Mouse (Mus musculus): ENCODE results near the gene 1810009A15Rik.

The 1810009A15Rik gene

GRCm38 (mm10) chr19:8872266-8872840 is 16.3 kb upstream of the 1810009A15Rik start:
- in situ Hi-C loops (cut with MboI, MseI) = loop anchor here (5.0 to 25.0 kb wide), 3 partner anchors 35 to 590 kb away; partner anchors contain the start of genes Bscl2 and Gng3

- in situ Hi-C loops (cut with MboI, MseI) = no loop called here
Measured at GRCm38 (mm10) chr19:8875031-8875430, 13.6 kb upstream of the 1810009A15Rik start.

GRCm38 (mm10) chr19:8880311-8881033 is 8.2 kb upstream of the 1810009A15Rik start, which contains the start of gene Uqcc3:
Gene Uqcc3, minus strand, starts transcription at chr19:8880923.
- in situ Hi-C loops (cut with MboI, MseI) = no loop called here

- in situ Hi-C loops (cut with MboI, MseI) = no loop called here
Measured at GRCm38 (mm10) chr19:8881034-8881392, 7.6 kb upstream of the 1810009A15Rik start.

GRCm38 (mm10) chr19:8883616-8884015 is 5.0 kb upstream of the 1810009A15Rik start, which contains the start of the genes Lbhd1 and Gm49403:
Gene Lbhd1, plus strand, starts transcription at chr19:8883732.
Gene Gm49403, plus strand, starts transcription at chr19:8883930.
- in situ Hi-C loops (cut with MboI, MseI) = no loop called here

- in situ Hi-C loops (cut with MboI, MseI) = no loop called here
Measured at GRCm38 (mm10) chr19:8886916-8887584, 1.6 kb upstream of the 1810009A15Rik start.

- in situ Hi-C loops (cut with MboI, MseI) = no loop called here
Measured at GRCm38 (mm10) chr19:8887585-8888463, 829 bp upstream of the 1810009A15Rik start.

GRCm38 (mm10) chr19:8892829-8893766 is 4.4 kb downstream of the 1810009A15Rik start, which contains the start of gene Ints5:
Gene Ints5, plus strand, starts transcription at chr19:8893005.
- in situ Hi-C loops (cut with MboI, MseI) = loop anchor here (5.0 kb wide), 1 partner anchor 54 kb away; no protein-coding TSS in a partner anchor

GRCm38 (mm10) chr19:8895397-8895960 is 6.8 kb downstream of the 1810009A15Rik start:
- in situ Hi-C loops (cut with MboI, MseI) = loop anchor here (5.0 kb wide), 2 partner anchors 78 to 168 kb away; partner anchors contain the start of gene Ttc9c

- in situ Hi-C loops (cut with MboI, MseI) = loop anchor here (5.0 kb wide), 2 partner anchors 79 to 169 kb away; partner anchors contain the start of gene Ttc9c
Measured at GRCm38 (mm10) chr19:8896231-8896630, 7.6 kb downstream of the 1810009A15Rik start.

GRCm38 (mm10) chr19:8897211-8897864 is 8.7 kb downstream of the 1810009A15Rik start:
- in situ Hi-C loops (cut with MboI, MseI) = loop anchor here (5.0 kb wide), 2 partner anchors 80 to 170 kb away; partner anchors contain the start of gene Ttc9c

GRCm38 (mm10) chr19:8897865-8898495 is 9.3 kb downstream of the 1810009A15Rik start, which contains the start of gene Ganab:
Gene Ganab, plus strand, starts transcription at chr19:8898071.
- in situ Hi-C loops (cut with MboI, MseI) = loop anchor here (5.0 kb wide), 2 partner anchors 81 to 171 kb away; partner anchors contain the start of gene Ttc9c

GRCm38 (mm10) chr19:8898576-8898975 is 9.9 kb downstream of the 1810009A15Rik start:
- in situ Hi-C loops (cut with MboI, MseI) = loop anchor here (5.0 kb wide), 2 partner anchors 81 to 171 kb away; partner anchors contain the start of gene Ttc9c

- in situ Hi-C loops (cut with MboI, MseI) = loop anchor here (5.0 kb wide), 2 partner anchors 82 to 172 kb away; partner anchors contain the start of gene Ttc9c
Measured at GRCm38 (mm10) chr19:8899079-8899478, 10.4 kb downstream of the 1810009A15Rik start.

GRCm38 (mm10) chr19:8903412-8903811 is 14.8 kb downstream of the 1810009A15Rik start:
- in situ Hi-C loops (cut with MboI, MseI) = loop anchor here (10.0 kb wide), 1 partner anchor 1869 kb away; the partner anchor contains the start of gene Stip1

GRCm38 (mm10) chr19:8908531-8908930 is 19.9 kb downstream of the 1810009A15Rik start:
- in situ Hi-C loops (cut with MboI, MseI) = loop anchor here (10.0 kb wide), 1 partner anchor 1874 kb away; the partner anchor contains the start of gene Stip1

- in situ Hi-C loops (cut with MboI, MseI) = loop anchor here (10.0 kb wide), 1 partner anchor 1687 kb away; no protein-coding TSS in a partner anchor
Measured at GRCm38 (mm10) chr19:8911810-8912209, 23.2 kb downstream of the 1810009A15Rik start.

GRCm38 (mm10) chr19:8914212-8914611 is 25.6 kb downstream of the 1810009A15Rik start:
- in situ Hi-C loops (cut with MboI, MseI) = loop anchor here (10.0 kb wide), 1 partner anchor 1689 kb away; no protein-coding TSS in a partner anchor

All from T-helper 1 cell (primary cell).